Mouse (Mus musculus): ENCODE data around the gene Ubac1.

Ubac1 gene

GRCm38 (mm10) chr2:26022258-26022565 lies 665 bp upstream of the Ubac1 start:
- DNase-seq, result no peak

DNA sequence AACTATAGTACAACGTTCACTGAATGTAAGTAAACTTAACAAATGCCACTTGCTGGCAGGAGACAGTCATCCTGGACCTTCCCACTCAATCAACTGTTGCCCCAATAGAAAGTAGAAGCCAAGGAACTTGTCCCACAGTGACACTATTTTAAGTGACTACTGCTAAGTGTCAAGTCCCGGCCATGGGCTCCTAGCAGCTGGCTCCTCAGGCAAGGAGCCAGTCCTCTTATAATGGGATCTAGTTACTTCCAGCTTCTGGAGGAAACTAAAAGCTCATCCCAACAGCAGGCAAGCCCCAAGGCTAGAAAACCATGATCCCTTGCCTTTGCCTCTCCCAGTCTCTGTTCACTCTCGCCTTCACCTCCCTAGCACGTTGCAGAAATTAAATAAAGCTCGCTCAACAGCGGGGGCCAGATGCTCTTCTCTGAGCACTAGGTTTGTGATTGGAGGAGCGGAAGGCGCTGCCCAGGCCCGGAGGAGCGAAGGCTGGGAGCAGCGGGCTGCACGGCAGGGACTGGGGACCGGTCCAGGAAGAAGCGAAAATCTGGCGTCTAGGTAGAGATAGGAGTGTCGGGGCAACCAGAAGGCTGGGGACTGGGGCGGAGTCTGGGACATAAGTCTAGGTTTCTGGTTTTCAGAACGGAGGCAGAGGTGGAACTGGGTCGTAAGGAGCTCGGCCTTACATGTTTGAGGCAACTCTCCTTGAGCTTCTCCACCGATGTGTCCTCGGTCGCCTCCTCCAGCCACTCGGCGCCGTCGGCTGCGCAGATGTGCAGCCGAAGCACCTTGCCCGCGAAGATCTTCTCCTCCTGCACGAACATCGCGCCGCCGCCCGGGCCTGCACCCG lies 610 bp downstream of the Ubac1 start:
- peak; percentile 54 for DNase-seq

GRCm38 (mm10) chr2:26019923-26020322 lies 1.6 kb downstream of the Ubac1 start:
- no peak for DNase-seq

GRCm38 (mm10) chr2:26017326-26017725 lies 4.2 kb downstream of the Ubac1 start:
- DNase-seq, result no peak

DNA sequence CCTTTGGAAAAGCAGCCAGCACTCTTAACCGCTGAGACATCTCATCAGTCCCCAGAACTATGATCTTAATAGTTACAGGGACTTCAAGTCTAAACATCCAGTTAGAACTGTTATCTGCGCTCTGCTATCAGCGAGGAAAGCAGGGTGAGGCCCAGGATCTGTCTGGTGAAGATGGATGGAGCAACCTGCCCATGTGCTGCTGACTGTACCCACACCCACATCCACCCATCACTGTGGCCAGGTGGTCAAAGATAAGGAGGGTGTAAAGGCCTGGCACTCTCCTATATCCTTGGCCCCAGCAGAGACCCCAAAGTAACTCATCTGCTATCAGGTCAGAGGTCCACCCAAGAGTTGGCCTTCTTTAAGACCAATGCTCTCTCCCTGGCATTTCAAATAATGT lies 7.9 kb downstream of the Ubac1 start:
- DNase-seq, result no peak

DNA sequence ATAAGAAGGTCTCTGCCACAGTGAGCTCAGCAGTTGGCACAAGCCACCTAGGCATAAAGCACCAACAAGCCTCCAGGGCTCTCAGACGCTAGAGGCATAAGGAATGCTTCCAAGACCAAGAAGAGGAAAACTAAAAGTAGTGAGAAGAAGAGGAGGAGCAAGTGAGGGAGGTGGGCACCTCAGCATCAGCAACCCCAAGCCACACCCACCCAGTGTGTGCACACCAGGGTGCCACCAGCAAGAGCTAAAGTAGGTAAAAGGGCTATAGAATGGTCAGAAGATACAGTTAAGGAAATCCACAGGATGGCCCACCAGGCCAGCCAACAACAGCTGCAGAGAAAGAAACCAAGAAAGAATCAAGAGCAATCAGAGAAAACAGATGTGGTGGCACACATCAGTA lies 10.1 kb downstream of the Ubac1 start:
- DNase-seq, result no peak

- DNase-seq, result no peak
These were observed 19.5 kb downstream of the Ubac1 start for GRCm38 (mm10) chr2:26002001-26002400.

DNA sequence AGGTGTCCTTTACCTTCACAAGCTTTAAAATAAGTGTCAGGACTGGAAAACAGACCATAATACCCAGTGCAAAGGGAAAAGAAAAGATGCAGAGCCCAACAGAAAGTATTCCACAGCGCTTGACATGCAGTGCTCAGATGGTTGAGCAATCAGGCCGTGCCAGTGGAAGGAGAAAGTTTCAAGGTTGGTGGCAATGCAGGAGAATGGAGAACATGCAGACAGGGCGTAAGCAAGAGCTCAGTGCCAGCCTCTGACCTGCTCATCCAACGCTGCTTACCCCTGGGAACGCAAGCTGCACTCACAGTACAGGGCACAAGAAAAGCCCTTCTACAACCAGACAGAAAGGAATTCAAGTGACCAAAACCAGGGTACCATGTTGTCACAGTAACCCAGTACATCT lies 20.4 kb downstream of the Ubac1 start:
- no peak for DNase-seq

- DNase-seq, result no peak
These were observed 23.8 kb downstream of the Ubac1 start for GRCm38 (mm10) chr2:25997716-25998115.

GRCm38 (mm10) chr2:25994791-25995190 lies 26.8 kb downstream of the Ubac1 start:
- DNase-seq, result no peak

- DNase-seq, result no peak
These were observed 29.3 kb downstream of the Ubac1 start for GRCm38 (mm10) chr2:25992285-25992684.

- no peak for DNase-seq
These were observed 31.9 kb downstream of the Ubac1 start for GRCm38 (mm10) chr2:25989651-25990050.

DNA sequence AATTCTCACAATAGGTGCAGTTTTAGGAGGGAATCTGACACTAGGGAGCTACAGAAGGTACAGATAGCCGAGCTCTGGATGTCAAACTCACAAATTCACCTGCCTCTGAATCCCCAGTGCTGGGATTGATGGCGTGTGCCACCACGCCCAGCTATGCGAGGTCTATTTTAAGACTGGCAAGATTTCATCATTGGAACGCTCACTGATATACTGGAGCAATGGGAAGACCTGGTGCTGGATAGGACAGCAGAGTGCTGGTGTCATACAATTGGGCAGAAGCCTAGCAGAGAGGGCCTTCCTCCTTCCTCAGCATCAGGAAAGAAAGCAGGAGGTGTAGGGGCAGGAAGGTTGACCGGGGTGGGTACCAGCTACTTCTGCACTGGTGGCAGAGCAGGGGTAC lies 33.7 kb downstream of the Ubac1 start:
- DNase-seq, result no peak

- no peak for DNase-seq
These were observed 34.9 kb downstream of the Ubac1 start for GRCm38 (mm10) chr2:25986601-25987000.

GRCm38 (mm10) chr2:25983159-25983907 lies 38.2 kb downstream of the Ubac1 start, which contains the start of gene Camsap1:
Camsap1 (minus strand) TSS chr2:25983282.
- peak; percentile 99 for DNase-seq

DNA sequence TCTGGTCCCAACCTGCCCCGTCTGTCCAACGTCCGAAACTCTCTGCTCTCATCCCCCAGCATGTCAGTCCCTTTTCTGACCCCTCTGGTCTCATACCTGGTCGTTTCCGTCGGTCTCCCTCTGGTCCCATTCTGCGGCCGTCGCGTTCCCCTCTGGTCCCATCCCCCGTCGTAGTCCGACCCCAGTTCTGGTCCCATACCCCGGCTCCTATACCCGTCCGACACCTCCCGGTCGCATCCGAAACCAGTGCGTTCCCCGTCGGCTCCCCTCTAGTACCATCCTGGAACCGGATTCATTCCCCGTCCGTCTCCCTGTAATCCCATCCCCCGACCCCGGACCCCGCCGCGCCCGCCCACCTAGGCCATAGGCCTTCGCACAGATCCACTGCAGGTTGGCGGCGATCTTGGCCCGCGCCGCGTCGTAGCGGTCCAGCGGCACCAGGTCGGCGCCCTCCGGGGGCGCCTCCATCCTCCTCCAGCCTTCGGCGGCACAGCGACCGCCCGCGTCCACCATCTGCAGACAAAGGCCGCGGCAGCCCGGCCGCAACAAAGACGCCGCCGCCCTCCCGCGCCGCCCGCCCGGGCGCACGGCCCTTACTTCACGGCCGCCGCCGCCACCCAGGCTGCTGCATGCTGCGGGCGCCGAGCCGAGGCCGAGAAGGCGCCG lies 39.0 kb downstream of the Ubac1 start:
- DNase-seq, result no peak

DNA sequence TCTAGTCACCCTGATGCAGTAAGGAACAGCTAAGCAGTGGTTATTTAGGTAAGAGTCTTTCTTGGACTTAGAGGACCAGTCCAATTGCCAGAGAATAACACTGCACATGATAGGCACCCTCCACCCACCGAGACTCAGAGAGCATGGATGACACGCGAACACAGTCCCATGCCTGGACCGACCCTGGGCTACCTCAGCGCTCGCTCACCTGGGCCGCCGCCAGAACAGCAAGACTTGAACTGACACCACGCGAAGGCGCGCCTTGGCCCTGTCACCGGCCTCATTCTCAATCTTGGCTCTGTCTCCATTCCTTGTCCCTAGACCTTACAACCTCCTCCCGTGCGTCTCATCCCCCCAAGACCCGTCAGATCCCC lies 39.5 kb downstream of the Ubac1 start:
- DNase-seq, result peak; percentile 24

DNA sequence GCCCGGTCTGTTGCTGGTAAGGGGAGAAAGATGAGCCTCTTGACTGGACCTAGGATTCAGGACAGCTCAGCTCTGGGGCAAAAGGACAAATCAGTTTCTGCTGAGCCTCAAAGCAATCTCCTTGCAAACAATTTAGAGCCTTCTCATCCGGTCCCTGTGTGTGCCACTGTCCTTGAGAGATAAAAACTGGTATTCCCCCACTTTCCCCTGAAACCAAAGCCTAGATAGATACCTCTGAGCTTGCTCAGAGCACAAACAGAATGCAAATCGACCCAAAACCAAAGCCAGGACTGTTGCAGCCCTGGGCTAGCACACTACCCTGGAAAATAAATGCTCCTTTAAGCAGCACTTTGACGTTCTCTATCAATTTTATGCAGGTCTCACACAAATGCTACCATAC lies 42.5 kb downstream of the Ubac1 start:
- no peak for DNase-seq

DNA sequence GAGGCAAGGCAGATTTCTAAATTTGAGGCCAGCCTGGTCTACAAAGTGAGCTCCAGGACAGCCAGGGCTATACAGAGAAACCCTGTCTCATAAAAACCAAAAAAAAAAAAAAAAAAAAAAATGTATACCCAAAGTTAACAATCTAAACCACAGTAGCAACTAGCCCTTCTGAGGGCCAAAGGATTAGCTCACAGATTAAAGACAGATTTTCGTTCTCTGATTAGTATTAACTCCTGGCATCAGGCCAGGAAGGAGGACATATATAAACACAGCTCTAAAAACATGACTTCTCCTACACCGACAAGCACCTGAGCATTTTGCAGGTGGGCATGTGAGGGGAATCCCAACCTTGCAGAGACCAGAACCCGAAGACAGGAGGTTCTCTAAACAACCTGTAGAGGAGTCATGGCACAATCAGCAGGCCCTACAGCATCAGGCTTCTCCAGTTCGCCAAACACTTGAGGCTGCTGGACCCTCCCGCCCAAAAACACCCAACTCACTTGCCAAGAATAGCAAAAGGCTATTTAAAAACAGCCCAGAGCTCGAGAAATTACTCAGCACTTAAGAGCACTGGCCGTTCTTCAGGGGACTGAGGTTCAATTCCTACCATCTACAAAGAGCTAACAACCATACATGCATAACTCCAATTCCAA lies 43.8 kb downstream of the Ubac1 start:
- DNase-seq, result no peak

- no peak for DNase-seq
These were observed 46.3 kb downstream of the Ubac1 start for GRCm38 (mm10) chr2:25975141-25975770.

- no peak for DNase-seq
These were observed 51.1 kb downstream of the Ubac1 start for GRCm38 (mm10) chr2:25970426-25970825.

GRCm38 (mm10) chr2:25969319-25969718 lies 52.2 kb downstream of the Ubac1 start:
- no peak for DNase-seq

DNA sequence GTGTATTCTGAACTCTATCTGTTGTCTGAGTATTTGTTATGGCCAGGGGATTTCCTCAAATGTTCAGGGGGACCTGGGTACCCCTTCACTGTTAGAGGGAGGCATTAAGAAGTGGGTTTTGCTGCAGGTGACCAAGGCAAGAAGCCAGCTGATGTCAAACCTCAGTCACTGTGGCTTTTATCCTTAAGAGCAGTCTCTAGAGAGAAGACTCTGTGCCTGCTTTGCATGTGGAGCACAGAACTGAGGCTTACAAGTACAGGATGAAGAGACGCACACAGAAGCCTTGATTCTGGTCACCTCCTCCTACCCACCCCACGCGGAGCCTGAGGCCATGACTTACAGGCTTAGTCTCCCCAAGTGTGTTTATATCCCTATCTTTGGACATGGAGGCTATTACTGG lies 72.3 kb downstream of the Ubac1 start:
- DNase-seq, result no peak

Data from right cerebral cortex, postnatal 25 days (tissue).